Mouse (Mus musculus) lung, adult 2 months (tissue): ENCODE data around the gene Frk. TPM values are rescaled to one million over a fixed set of nuclear protein-coding genes. Genes with fewer than 3 reads are reported as not detected.

Experiments
- DNase-seq: peaks from one replicate; pipeline ENCODE4 v3.0.0; 2022
- H3K4me1 ChIP-seq: fragments of 200-500 bp; 2 replicates; pipeline ENCODE4 v1.6.1; 2011; ENCODE audit warnings: low read length; ENCODE audit not compliant: control insufficient read depth, insufficient read depth
- H3K4me3 ChIP-seq: fragments of 200-500 bp; replicated peaks from 2 replicates; pipeline ENCODE3; 2011; ENCODE audit warnings: low read depth, mild to moderate bottlenecking, control low read depth, low read length; ENCODE audit errors: extremely low read depth
- CTCF ChIP-seq: fragments of 200-500 bp; IDR thresholded peaks from 2 replicates; pipeline ENCODE4 v1.5.1; 2011; ENCODE audit warnings: mild to moderate bottlenecking, low read length, control low read depth; ENCODE audit not compliant: insufficient read depth
- POLR2A ChIP-seq: fragments of 200-500 bp; IDR thresholded peaks from 2 replicates; pipeline ENCODE4 v1.6.1; 2011; ENCODE audit warnings: low read depth, mild to moderate bottlenecking, control low read depth, low read length, borderline replicate concordance; ENCODE audit errors: extremely low read depth
- WGBS: fragments of 180-500 bp; shearing (Covaris S2); methylation state at CpG from one replicate; pipeline ENCODE4 v1.1.7; 2018; 5-methylcytosine and 5-hydroxymethylcytosine counted together
- polyA plus RNA-seq: library from polyadenylated mRNA; depleted of rRNA; stranded (reverse); fragments of >200 nt; gene quantifications from 2 replicates; pipeline ENCODE4 v1.2.3, GENCODE M21; 2012

The Frk gene
- polyA plus RNA-seq, 1 experiment: 1.5 TPM

- H3K4me1 ChIP-seq: peaks cover 5% of the 10 kb centered on the region
- TF ChIP-seq CTCF (no peak), POLR2A (no peak)
- DNase-seq: no peak
- WGBS: 36% methylated on average over 1 of the region's 1 CpGs
- H3K4me3 ChIP-seq: no peak overlapping the region
Measured at GRCm38 (mm10) chr10:34508593-34508992, 25.4 kb downstream of the Frk start.

DNA sequence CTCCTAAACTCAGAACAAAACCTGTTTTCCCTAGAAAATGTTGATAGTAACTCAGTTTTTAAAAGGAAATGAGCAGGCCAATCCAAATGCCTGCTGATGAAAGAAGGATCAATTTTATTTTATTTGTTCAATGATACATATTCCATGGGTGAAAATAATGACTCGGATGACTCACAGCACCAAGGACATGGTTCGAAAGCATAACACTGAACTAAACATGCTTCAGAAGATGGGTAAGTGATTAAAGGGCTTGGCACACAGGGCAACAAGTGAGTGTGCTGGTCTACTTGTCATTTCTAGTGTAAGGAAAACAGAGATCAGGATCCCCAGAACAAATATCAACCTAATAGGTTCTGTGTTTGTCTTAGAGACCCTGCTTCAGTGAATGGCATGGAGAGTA lies 26.1 kb downstream of the Frk start:
- H3K4me1 ChIP-seq: peaks cover 5% of the 10 kb centered on the region
- WGBS: 84% methylated on average over 2 of the region's 2 CpGs
- TF ChIP-seq POLR2A: no peak
- TF ChIP-seq CTCF: no peak
- DNase-seq: no peak
- H3K4me3 ChIP-seq: no peak overlapping the region

GRCm38 (mm10) chr10:34511192-34511591 lies 28.0 kb downstream of the Frk start:
- TF ChIP-seq CTCF: no peak
- no peak for TF ChIP-seq POLR2A
- no peak overlapping the region for H3K4me3 ChIP-seq
- WGBS: 26% methylated on average over 3 of the region's 3 CpGs
- no peak for DNase-seq
- H3K4me1 ChIP-seq: peaks cover 5% of the 10 kb centered on the region

DNA sequence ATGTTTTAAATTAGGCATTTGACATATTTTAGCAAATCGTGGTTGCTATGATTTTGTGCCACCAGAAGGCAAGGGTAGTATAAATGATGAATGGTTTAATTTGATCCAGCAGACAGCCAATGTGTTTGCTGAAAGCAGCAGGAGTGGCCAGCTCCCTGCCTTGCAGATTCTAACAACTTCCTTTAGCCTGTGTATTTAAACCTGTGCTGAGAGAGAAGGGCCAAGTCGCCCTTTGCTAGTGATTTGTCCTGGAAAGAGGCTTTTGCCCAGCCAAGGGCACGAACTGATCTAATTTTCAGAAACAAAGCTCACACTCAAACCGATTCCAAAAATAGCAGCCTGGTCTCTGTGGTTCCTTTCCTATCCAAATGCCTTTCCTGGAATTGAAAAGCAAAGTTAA lies 29.4 kb downstream of the Frk start:
- no peak for DNase-seq
- TF ChIP-seq CTCF: no peak
- TF ChIP-seq POLR2A: no peak
- no peak overlapping the region for H3K4me3 ChIP-seq
- H3K4me1 ChIP-seq: peaks cover 5% of the 10 kb centered on the region
- 10% methylated on average over 4 of the region's 4 CpGs for WGBS

GRCm38 (mm10) chr10:34525598-34525997 lies 42.4 kb downstream of the Frk start:
- WGBS: 76% methylated on average over 1 of the region's 1 CpGs
- DNase-seq: no peak
- no peaks in the 10 kb centered on the region for H3K4me1 ChIP-seq
- TF ChIP-seq POLR2A: no peak
- TF ChIP-seq CTCF: no peak
- H3K4me3 ChIP-seq: no peak overlapping the region

- Histone ChIP-seq H3K4me3 (no peak overlapping the region), H3K4me1 (no peaks in the 10 kb centered on the region)
- DNase-seq: no peak
- 69% methylated on average over 1 of the region's 1 CpGs for WGBS
- TF ChIP-seq POLR2A (no peak), CTCF (no peak)
Measured at GRCm38 (mm10) chr10:34531766-34532165, 48.6 kb downstream of the Frk start.

DNA sequence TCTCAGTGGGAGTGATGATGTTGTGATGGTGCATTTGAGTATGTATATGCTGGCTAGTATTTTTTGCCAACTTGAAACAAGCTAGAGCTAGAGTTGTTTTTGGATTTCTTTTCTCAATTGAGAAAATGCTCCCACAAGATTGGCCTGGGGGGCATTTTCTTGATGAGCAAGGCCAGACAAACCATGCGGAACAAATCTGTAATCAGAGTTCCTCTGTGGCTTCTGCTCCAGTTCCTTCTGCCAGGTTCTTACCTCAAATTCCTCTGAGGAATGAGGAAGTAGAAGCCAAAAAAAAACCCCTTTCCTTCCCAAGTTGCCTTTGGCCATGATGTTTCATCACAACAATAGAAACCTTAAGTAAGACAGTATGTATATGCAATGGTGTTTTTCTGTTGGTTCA lies 49.3 kb downstream of the Frk start:
- TF ChIP-seq CTCF (no peak), POLR2A (no peak)
- no peak overlapping the region for H3K4me3 ChIP-seq
- 43% methylated on average over 1 of the region's 1 CpGs for WGBS
- no peak for DNase-seq
- H3K4me1 ChIP-seq: no peaks in the 10 kb centered on the region

DNA sequence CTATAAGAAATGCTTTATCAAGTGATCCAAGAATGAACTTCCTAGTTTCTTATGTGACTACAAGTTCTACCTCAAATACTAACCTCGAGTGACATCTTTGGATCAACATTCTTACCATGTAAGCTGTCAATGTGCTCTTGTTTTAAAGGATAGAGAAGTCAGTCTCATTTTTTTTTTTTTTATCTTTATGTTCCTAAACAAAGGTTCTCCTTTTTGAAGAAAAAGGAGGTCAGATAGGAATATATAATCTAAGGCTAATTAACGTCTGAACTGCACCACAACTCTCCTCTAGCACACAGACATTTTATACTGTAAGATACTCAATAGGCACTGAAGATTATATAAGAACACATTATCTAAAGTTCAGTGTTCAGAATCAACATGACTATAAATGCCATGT lies 57.5 kb downstream of the Frk start:
- WGBS: 78% methylated on average over 2 of the region's 2 CpGs

DNA sequence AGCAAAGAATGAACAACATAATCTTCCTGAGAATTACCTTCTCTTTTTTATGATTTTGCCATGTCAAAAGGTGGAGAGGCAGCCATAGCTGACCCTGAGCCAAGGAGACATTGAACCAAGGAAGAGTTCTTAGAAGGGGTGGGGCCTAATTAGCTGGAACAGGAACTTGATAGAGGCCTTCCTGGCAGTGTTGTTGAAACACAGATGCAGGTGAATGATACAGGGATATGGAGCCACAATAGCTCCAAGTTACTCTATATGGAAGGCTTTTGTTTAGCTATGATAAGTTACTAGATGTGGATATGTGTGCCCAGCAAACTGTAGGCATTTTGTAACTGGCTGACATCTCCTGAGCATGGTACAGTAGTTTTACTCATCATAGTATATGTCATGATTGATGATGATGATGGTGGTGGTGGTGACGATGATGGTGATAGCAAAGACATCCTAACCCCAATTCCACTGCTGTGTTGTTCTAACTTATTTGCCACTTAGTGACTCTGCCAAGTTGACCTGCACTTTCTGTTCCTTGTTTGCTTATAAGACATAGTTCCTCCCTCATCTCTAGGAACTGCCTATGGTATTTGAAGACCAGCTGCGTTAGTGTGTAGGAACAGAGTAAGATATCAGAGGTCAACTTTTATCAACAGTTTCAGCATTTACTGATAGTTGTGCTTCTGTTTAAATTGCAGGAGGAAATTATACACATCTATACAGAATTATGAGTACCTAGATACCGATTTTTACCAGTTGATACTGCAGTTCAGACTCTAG lies 58.7 kb downstream of the Frk start:
- WGBS: 78% methylated on average over 3 of the region's 3 CpGs
- TF ChIP-seq POLR2A: no peak
- TF ChIP-seq CTCF: no peak

More for the DNA sequence above, 57.5 kb downstream of the Frk start:
- H3K4me3 ChIP-seq: no peak overlapping the region
- no peaks in the 10 kb centered on the region for H3K4me1 ChIP-seq
- DNase-seq: no peak
- no peak for TF ChIP-seq POLR2A
- no peak for TF ChIP-seq CTCF

DNA sequence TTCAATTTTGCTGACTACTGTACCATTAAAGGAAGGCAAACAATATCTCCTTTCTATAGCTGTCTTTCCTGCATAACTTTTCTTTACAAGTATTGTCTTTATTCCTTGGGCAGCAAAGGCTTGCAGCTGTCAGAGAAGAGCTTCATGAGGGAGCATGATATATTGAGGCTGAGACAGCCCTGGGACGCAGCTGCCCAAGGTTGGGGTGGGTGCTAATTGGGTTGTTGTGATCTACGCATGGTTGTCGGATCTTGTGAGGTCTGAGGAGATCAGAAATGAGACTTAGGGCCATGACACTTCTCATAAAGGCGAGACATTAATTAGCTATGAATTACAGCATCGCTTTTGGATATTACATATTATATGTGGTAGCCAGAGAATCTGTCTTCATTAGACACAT lies 67.4 kb downstream of the Frk start:
- 88% methylated on average over 5 of the region's 5 CpGs for WGBS
- no peak for DNase-seq
- H3K4me3 ChIP-seq: no peak overlapping the region
- TF ChIP-seq POLR2A: no peak
- no peak for TF ChIP-seq CTCF
- H3K4me1 ChIP-seq: no peaks in the 10 kb centered on the region

More for the DNA sequence above, 58.7 kb downstream of the Frk start:
- DNase-seq: no peak
- Histone ChIP-seq H3K4me3 (no peak overlapping the region), H3K4me1 (no peaks in the 10 kb centered on the region)

GRCm38 (mm10) chr10:34551636-34552035 lies 68.4 kb downstream of the Frk start:
- H3K4me3 ChIP-seq: no peak overlapping the region
- no peak for DNase-seq
- TF ChIP-seq CTCF (no peak), POLR2A (no peak)
- no peaks in the 10 kb centered on the region for H3K4me1 ChIP-seq
- WGBS: 85% methylated on average over 5 of the region's 5 CpGs
